In genomic region chr3:145575743-145576481, GRCm38 (mm10) we compare ENCODE assay signal across 8 mouse cellular contexts. TPM values are rescaled to one million over a fixed set of nuclear protein-coding genes. Genes with fewer than 3 reads are reported as not detected.
DNase-seq lines count a peak whose midpoint lies in the region; ATAC-seq lines count a peak whose summit lies in the region.

TSS of gene Znhit6 (plus strand) at chr3:145576205.

- peak within 1 kb of the TSS; percentile 59; the same call in 1 of the 2 replicates for H3K27ac ChIP-seq in intestine, embryonic 14.5 days (ENCODE audit: low read depth)

- ATAC-seq in intestine, embryonic 14.5 days (replicated peaks; ENCODE audit: low FRiP score, low TSS enrichment, low read depth) = peak; percentile 91

- peak; percentile 88 for DNase-seq in adrenal gland, adult 18-20 months (ENCODE audit: low spot score in 2 of 2)
- peak; percentile 98 for DNase-seq in embryo, embryonic 11 days
- DNase-seq in gastrocnemius, postnatal 25 days = peak; percentile 90
- peak; percentile 94 for DNase-seq in intestine, embryonic 14.5 days (ENCODE audit: low spot score)
- peak; percentile 97 for DNase-seq in left cerebral cortex, postnatal 14 days (ENCODE audit: low spot score in 2 of 2)
- peak; percentile 93 for DNase-seq in mesoderm, embryonic 11.5 days (ENCODE audit: low read depth, low spot score)
- DNase-seq in right cerebral cortex, postnatal 36 days (ENCODE audit: low spot score in 2 of 2) = peak; percentile 94 to 95
- DNase-seq in yolk sac, embryonic 10.5 days (ENCODE audit: low spot score) = peak; percentile 93

- H3K4me1 ChIP-seq in intestine, embryonic 14.5 days (replicated peaks; ENCODE audit: control insufficient read depth, insufficient read depth, low read length) = peaks cover 10% of the 10 kb centered on the region

- 5% methylated on average over 37 of the region's 37 CpGs for WGBS in intestine, embryonic 14.5 days

- peaks cover 27% of the 10 kb centered on the region for H3K36me3 ChIP-seq in intestine, embryonic 14.5 days (ENCODE audit: control insufficient read depth, insufficient read depth, low read length)

- intact Hi-C loops in left cerebral cortex, postnatal 14 days (cut with DNase I) = no loop called here

- no peaks in the 10 kb centered on the region for H3K9me3 ChIP-seq in intestine, embryonic 14.5 days (ENCODE audit: control insufficient read depth, low read length)

- no peaks in the 10 kb centered on the region for H3K27me3 ChIP-seq in intestine, embryonic 14.5 days (replicated peaks; ENCODE audit: control insufficient read depth, insufficient read depth, low read length)

- H3K4me2 ChIP-seq in intestine, embryonic 14.5 days (ENCODE audit: low read length) = peak within 1 kb of the TSS; percentile 94

- peak within 1 kb of the TSS; percentile 97 for H3K4me3 ChIP-seq in intestine, embryonic 14.5 days (ENCODE audit: low read depth, low read length)

- H3K9ac ChIP-seq in intestine, embryonic 14.5 days (ENCODE audit: low read length) = peak within 1 kb of the TSS; percentile 61

RNA-seq across cellular contexts. Expression of gene Znhit6, which starts in this region (rescaled TPM):
- total RNA-seq in adrenal gland, adult 18-20 months (2021) = 10 to 100 TPM; 13.0 to 17.6 TPM
- 1 to 10 TPM; 8.2 to 9.7 TPM for total RNA-seq in gastrocnemius, postnatal 25 days (2021)
- 29.3 and 32.5 TPM in 2 replicates for polyA plus RNA-seq in intestine, embryonic 14.5 days (2014; fragmentation: Nextera tagmentation; extraction: Ambion mirVana)
- total RNA-seq in left cerebral cortex, postnatal 14 days (2021) = 10 to 100 TPM; 16.4 to 17.7 TPM

Comparison
In these comparisons a context has a peak if more than half of its experiments do, and no peak if none do; other contexts are left out.
1. Peak in every context shown above with its lines: DNase-seq, ATAC-seq, H3K4me3 ChIP-seq and H3K27ac ChIP-seq.